Mouse (Mus musculus) myocyte (in vitro differentiated cells): ENCODE measurements around the gene Rragb. TPM values are rescaled to one million over a fixed set of nuclear protein-coding genes. Genes with fewer than 3 reads are reported as not detected.
"Not testable (repeated sequence)": the region's sequence is repeated elsewhere in the genome, so short reads cannot be mapped to it uniquely, and the experiment has no call there.

Experiments
- H3K27me3 ChIP-seq: one replicate; pipeline ENCODE4 v1.6.1; 2011; ENCODE audit not compliant: control insufficient read depth, insufficient read depth, insufficient read length
- H3K36me3 ChIP-seq: one replicate; pipeline ENCODE4 v1.6.1; 2011; ENCODE audit not compliant: control insufficient read depth, insufficient read depth
- H3K4me2 ChIP-seq: one replicate; pipeline ENCODE4 v1.6.1; 2011; ENCODE audit warnings: low read depth, control low read depth
- H3K4me3 ChIP-seq: one replicate; pipeline ENCODE4 v1.5.1; 2011; ENCODE audit warnings: mild to moderate bottlenecking, control low read depth, moderate library complexity
- H3K79me2 ChIP-seq: one replicate; pipeline ENCODE4 v1.6.1; 2011; ENCODE audit not compliant: control insufficient read depth, insufficient read depth
- H3ac ChIP-seq: one replicate; pipeline ENCODE4 v1.6.1; 2011; ENCODE audit not compliant: control insufficient read depth, insufficient read length
- CEBPB ChIP-seq: IDR thresholded peaks from 2 replicates; pipeline ENCODE4 v1.6.1; 2011; ENCODE audit warnings: mild to moderate bottlenecking, moderate library complexity; ENCODE audit not compliant: poor library complexity, insufficient read depth, severe bottlenecking
- E2F4 ChIP-seq: IDR thresholded peaks from one replicate; pipeline ENCODE4 v1.6.1; 2011; ENCODE audit warnings: mild to moderate bottlenecking, control low read depth, moderate library complexity; ENCODE audit not compliant: insufficient read depth
- MAX ChIP-seq: IDR thresholded peaks from one replicate; pipeline ENCODE4 v1.6.1; 2011; ENCODE audit warnings: low read depth, mild to moderate bottlenecking, control low read depth
- MYOD1 ChIP-seq, 3 experiments: IDR thresholded peaks; one replicate each; pipeline ENCODE4 v1.6.1; 2011; ENCODE audit warnings: control low read depth in 2 of 3, low read depth in 2 of 3, mild to moderate bottlenecking in 2 of 3, moderate library complexity in 1 of 3; ENCODE audit not compliant: insufficient read length in 2 of 3, control insufficient read depth in 1 of 3
- MYOG ChIP-seq, 3 experiments: IDR thresholded peaks; one replicate each; pipeline ENCODE4 v1.6.1; 2011; ENCODE audit warnings: control low read depth in 2 of 3, low read depth in 2 of 3, mild to moderate bottlenecking in 2 of 3; ENCODE audit not compliant: insufficient read length in 2 of 3, control insufficient read depth in 1 of 3, insufficient read depth in 1 of 3
- POLR2A ChIP-seq: IDR thresholded peaks from one replicate; pipeline ENCODE4 v1.6.1; 2011; ENCODE audit warnings: low read depth, mild to moderate bottlenecking, control low read depth, moderate library complexity; ENCODE audit not compliant: insufficient read length
- POLR2AphosphoS2 ChIP-seq: IDR thresholded peaks from one replicate; pipeline ENCODE4 v1.6.1; 2011; ENCODE audit warnings: low read depth, control low read depth; ENCODE audit not compliant: insufficient read length
- REST ChIP-seq: IDR thresholded peaks from one replicate; pipeline ENCODE4 v1.6.1; 2011; ENCODE audit warnings: mild to moderate bottlenecking, control low read depth, moderate library complexity; ENCODE audit not compliant: insufficient read depth, insufficient read length
- SRF ChIP-seq: IDR thresholded peaks from one replicate; pipeline ENCODE4 v1.6.1; 2011; ENCODE audit warnings: low read depth; ENCODE audit not compliant: control insufficient read depth, insufficient read length
- TCF12 ChIP-seq: IDR thresholded peaks from one replicate; pipeline ENCODE4 v1.6.1; 2011; ENCODE audit warnings: mild to moderate bottlenecking, control low read depth; ENCODE audit not compliant: poor library complexity, insufficient read depth, severe bottlenecking
- TCF3 ChIP-seq: IDR thresholded peaks from one replicate; pipeline ENCODE4 v1.6.1; 2011; ENCODE audit warnings: low read depth, control low read depth; ENCODE audit not compliant: insufficient read length
- USF1 ChIP-seq: IDR thresholded peaks from one replicate; pipeline ENCODE4 v1.6.1; 2011; ENCODE audit warnings: low read depth, mild to moderate bottlenecking, control low read depth, moderate library complexity
- polyA plus RNA-seq: library from polyadenylated mRNA; unstranded; fragments of >200 nt; fragmentation: generic; extraction: Trizol; gene quantifications from one replicate; pipeline ENCODE4 v1.2.1, GENCODE M21; 2012; ENCODE audit warnings: missing spikeins

Rragb gene
- polyA plus RNA-seq, 1 experiment, result 0.05 TPM

DNA sequence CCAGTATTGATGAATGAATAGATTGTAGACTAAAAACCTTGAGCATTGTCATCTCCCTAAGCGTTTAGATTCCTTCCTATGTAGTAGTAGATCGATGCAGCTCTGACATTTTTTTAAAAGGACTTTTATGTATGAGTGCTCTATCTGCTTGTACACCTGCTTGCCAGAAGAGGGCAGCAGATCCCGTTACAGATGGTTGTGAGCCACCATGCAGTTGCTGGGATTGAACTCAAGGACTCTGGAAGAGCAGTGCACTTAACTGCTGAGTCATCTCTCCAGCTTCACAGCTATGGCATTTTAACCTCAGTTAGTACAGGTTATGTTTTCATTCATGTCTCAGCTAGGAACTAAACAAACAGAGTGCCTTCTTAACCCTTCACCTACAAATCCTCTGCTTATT lies 15.5 kb downstream of the Rragb start:
- Histone ChIP-seq H3K27me3 (no peaks in the 10 kb centered on the region), H3ac (no peak overlapping the region), H3K4me3 (no peak overlapping the region), H3K36me3 (no peaks in the 10 kb centered on the region), H3K79me2 (no peaks in the 10 kb centered on the region), H3K4me2 (no peak overlapping the region)
- no peak for TF ChIP-seq POLR2AphosphoS2
- no peak for TF ChIP-seq E2F4
- no peak for TF ChIP-seq SRF
- no peak for TF ChIP-seq REST
- TF ChIP-seq MAX, result no peak
- no peak for TF ChIP-seq MYOG (IDR thresholded peaks at IDR 0.05; ENCODE audit: control insufficient read depth in 1 of 3, insufficient read depth in 1 of 3, insufficient read length in 2 of 3, low read depth in 2 of 3)
- no peak for TF ChIP-seq TCF12
- no peak for TF ChIP-seq POLR2A
- TF ChIP-seq MYOD1 (IDR thresholded peaks at IDR 0.05; ENCODE audit: control insufficient read depth in 1 of 3, insufficient read length in 2 of 3, low read depth in 2 of 3), result no peak

DNA sequence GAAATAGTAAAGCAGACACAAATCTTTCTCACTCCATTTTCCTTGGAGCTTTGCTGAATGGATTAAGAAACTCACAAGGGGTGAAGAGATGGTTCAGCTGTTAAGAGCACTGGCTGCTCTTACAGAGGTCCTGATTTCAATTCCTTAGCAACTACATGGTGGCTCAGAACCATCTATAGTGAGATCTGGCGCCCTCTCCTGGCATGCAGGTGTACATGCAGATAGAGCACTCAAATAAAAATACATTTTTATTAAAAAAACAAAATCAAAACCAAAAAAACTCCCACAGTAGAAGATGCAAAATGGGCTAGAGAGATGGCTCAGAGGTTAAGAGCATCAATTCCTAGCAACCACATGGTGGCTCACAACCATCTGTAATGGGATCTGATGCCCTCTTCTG lies 35.0 kb downstream of the Rragb start:
- H3K36me3 ChIP-seq, result no peaks in the 10 kb centered on the region
- H3K4me3 ChIP-seq, result no peak overlapping the region
- TF ChIP-seq CEBPB (no peak), MYOG (IDR thresholded peaks at IDR 0.05; ENCODE audit: control insufficient read depth in 1 of 3, insufficient read depth in 1 of 3, insufficient read length in 2 of 3, low read depth in 2 of 3) (no peak), SRF (no peak), TCF3 (no peak), POLR2AphosphoS2 (no peak), REST (no peak), TCF12 (no peak), E2F4 (no peak), MAX (no peak), POLR2A (no peak), USF1 (no peak), MYOD1 (IDR thresholded peaks at IDR 0.05; ENCODE audit: control insufficient read depth in 1 of 3, insufficient read length in 2 of 3, low read depth in 2 of 3) (no peak)
- H3K79me2 ChIP-seq, result no peaks in the 10 kb centered on the region
- H3ac ChIP-seq, result no peak overlapping the region
- H3K4me2 ChIP-seq, result no peak overlapping the region
- H3K27me3 ChIP-seq, result no peaks in the 10 kb centered on the region

DNA sequence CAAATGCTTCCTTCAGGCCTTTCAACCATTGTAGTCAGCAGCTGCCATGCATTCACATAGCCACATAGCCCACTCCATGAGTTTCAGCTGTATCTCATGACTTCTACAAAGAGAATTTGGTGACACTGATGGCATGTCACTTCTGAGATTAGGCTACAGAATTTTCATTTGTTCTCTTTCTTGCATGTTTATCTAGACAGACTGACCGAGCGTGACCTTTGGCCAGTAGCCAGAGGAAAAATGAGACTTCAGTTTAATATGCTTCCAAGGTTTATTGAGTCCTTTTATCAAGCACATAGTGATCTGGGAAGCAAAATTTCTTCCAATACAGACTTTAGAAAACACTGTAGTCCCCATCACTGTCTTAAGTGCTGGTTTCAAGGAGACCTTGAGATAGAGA lies 42.4 kb downstream of the Rragb start:
- H3K79me2 ChIP-seq, result no peaks in the 10 kb centered on the region
- no peaks in the 10 kb centered on the region for H3K36me3 ChIP-seq
- H3ac ChIP-seq, result no peak overlapping the region
- TF ChIP-seq REST, result no peak
- TF ChIP-seq MYOG (IDR thresholded peaks at IDR 0.05; ENCODE audit: control insufficient read depth in 1 of 3, insufficient read depth in 1 of 3, insufficient read length in 2 of 3, low read depth in 2 of 3), result no peak
- no peak for TF ChIP-seq USF1
- no peak for TF ChIP-seq SRF
- TF ChIP-seq MYOD1 (IDR thresholded peaks at IDR 0.05; ENCODE audit: control insufficient read depth in 1 of 3, insufficient read length in 2 of 3, low read depth in 2 of 3), result no peak
- TF ChIP-seq POLR2A, result no peak
- no peak for TF ChIP-seq E2F4
- no peak for TF ChIP-seq CEBPB
- no peak for TF ChIP-seq TCF3
- TF ChIP-seq TCF12, result no peak
- TF ChIP-seq MAX, result no peak
- no peak for TF ChIP-seq POLR2AphosphoS2
- no peak overlapping the region for H3K4me3 ChIP-seq
- H3K4me2 ChIP-seq, result no peak overlapping the region
- no peaks in the 10 kb centered on the region for H3K27me3 ChIP-seq

DNA sequence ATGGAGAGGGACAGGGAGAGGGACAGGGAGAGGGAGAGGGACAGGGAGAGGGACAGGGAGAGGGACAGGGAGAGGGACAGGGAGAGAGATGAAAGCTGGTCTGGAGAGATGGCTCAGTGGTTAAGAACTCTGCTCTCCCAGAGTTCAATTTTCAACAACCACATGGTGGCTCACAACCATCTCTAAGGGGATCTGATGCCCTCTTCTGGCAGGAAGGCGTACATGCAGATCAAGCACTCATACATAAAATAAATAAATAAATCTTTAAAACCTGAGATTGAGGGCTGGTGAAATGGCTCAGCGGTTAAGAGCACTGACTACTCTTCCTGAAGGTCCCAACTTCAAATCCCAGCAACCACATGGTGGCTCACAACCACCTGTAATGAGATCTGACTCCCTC lies 59.4 kb downstream of the Rragb start:
- not testable (repeated sequence) for H3K36me3 ChIP-seq, H3K27me3 ChIP-seq, H3K4me3 ChIP-seq, H3K79me2 ChIP-seq, H3K4me2 ChIP-seq, H3ac ChIP-seq

DNA sequence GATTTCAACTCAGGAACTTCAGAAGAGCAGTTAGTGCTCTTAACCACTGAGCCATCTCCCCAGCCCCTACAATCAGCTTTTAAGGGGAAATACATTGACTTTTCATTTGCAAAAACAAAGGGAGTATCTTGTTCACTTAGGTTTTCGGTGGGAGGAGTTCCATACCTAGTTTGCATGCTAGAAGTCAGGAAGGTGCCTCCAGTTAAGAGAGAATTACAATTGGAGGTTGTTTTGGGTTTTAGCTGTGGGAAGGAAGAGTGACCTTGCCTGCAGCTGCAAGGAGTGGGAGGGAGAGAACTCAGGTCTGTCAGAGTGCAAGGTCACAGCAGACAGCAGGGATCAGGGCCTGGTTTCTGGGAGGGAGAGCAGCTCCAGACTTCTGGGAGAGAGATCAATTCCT lies 71.3 kb downstream of the Rragb start:
- H3K36me3 ChIP-seq, result no peaks in the 10 kb centered on the region
- H3ac ChIP-seq, result no peak overlapping the region
- no peaks in the 10 kb centered on the region for H3K79me2 ChIP-seq
- no peaks in the 10 kb centered on the region for H3K27me3 ChIP-seq
- H3K4me2 ChIP-seq, result no peak overlapping the region
- no peak overlapping the region for H3K4me3 ChIP-seq
- no peak for TF ChIP-seq E2F4
- no peak for TF ChIP-seq SRF
- TF ChIP-seq TCF12, result no peak
- TF ChIP-seq POLR2AphosphoS2, result no peak
- TF ChIP-seq MAX, result no peak
- TF ChIP-seq MYOG (IDR thresholded peaks at IDR 0.05; ENCODE audit: control insufficient read depth in 1 of 3, insufficient read depth in 1 of 3, insufficient read length in 2 of 3, low read depth in 2 of 3), result no peak
- no peak for TF ChIP-seq POLR2A
- no peak for TF ChIP-seq REST

Other genes starting within 250 kb of the Rragb start
- not detected for gene Usp51, start 133.5 kb upstream of the Rragb start, polyA plus RNA-seq
- 0.04 TPM for gene Mageh1, start 102.4 kb upstream of the Rragb start, polyA plus RNA-seq
- not detected for gene Foxr2, start 21.2 kb upstream of the Rragb start, polyA plus RNA-seq
- gene Klf8, start 97.5 kb downstream of the Rragb start, polyA plus RNA-seq, result 0.12 TPM